Mouse (Mus musculus) adrenal gland, adult (tissue): ENCODE results near the gene Zpld1.

ENCODE experiments used
- DNase-seq, 2 experiments: peaks; one replicate each; pipeline ENCODE4 v3.0.0; 2022 to 2023; ENCODE audit warnings: low spot score in 1 of 2; ENCODE audit not compliant: inconsistent age in 2 of 2

Zpld1 gene

DNA sequence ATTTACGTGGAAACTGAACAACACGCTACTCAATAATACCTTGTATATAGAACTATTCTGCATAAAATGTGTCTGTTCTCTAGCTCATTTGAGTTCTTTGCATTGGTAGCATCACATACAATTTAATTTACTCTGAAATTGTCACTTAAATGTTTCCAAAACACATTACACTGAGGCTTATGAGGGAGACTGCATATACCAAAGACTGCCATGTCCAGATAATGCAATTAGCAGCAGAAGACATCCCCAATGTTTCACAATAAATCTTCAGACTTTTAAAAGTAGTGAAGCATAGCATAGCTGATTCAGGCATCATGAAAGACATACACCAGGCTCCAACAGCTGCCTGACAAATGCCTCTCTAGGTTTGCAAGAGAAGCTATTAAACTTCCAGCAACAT, at the start of gene Zpld1:
Gene Zpld1, minus strand, starts transcription at position 101 of the 400 bp plus-strand sequence.
- no peak for DNase-seq

DNA sequence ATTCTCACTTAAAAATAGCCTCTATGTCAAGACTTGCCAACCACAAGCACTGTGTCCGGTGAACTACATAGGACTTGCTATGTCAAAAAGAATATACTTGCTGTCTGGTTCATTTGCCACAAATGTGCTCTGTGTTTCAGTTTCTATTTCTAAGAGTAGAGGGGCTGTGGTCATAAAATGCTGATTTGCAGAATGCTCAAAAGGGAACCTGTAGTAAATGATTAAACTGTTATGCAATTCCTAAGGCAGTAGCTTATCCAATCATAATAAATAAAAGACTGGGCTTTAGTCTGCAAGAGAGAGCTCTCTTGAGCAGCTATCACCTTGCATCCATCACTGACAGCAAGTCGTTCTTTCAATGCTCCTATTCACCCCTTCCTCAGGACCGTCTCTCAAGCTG, 47.9 kb upstream of the Zpld1 start:
- DNase-seq, result no peak

DNA sequence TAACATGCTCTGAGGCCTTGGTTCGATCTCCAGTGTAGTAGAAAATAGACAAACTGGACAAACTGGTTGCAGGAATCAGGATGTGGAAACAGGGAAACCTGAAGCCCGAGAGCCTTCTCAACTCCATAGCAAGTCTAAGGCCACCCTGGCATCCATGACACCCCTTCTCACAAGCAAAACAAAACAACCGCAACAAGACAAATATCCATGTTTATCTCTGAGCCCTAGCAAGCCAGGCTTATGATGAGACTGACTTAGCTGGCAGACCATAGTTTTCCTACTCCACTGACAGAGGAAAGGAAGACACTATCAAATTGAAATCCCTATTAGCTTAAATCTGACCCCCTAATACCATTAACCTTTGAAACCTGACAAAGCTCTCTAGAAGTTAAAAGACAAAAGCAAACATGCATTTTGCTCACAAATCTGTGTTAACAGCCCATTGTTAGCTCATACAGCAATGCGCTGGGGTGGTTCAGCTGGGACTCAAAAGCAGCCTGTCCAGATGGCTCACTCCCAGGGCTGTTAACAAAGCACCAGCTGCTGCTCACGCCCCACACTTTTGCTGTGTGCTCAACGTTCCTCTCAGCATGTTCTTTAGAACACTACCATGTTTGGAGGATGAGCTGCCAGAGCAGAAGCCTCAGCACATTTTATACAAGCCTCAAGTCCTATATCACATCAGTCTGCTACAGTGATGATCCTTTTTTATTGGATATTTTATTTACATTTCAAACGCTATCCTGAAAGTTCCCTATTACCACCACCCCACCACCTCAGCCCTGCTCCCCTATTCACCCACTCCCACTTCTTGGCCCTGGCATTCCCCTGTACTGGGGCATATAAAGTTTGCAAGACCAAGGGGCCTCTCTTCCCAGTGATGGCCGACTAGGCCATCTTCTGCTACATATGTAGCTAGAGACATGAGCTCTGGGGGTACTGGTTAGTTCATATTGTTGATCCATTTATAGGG, 24.0 kb upstream of the Zpld1 start:
- no peak for DNase-seq

DNA sequence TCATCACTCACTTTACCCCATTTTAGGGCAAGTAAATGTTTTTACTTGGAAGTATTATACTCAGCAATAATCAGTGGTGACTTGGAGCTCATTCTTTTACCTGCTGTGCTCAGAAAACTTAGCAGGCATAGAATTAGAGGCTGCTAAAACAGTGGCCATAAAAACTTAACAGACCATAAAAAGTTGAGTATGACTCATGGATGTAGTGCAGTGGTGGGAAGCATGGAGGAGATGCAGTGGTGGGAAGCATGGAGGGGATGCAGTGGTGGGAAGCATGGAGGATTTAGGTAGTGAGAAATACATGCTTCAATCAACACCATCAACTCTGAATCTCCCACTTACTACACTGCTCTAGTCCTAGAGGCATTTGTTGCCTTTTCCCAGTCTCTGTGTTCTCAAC, 19.2 kb upstream of the Zpld1 start:
- no peak for DNase-seq

GRCm38 (mm10) chr16:55312106-55312505, 14.3 kb upstream of the Zpld1 start:
- no peak for DNase-seq

GRCm38 (mm10) chr16:55282696-55283095, 15.1 kb downstream of the Zpld1 start:
- DNase-seq, result no peak

GRCm38 (mm10) chr16:55277447-55277846, 20.3 kb downstream of the Zpld1 start:
- DNase-seq, result no peak

DNA sequence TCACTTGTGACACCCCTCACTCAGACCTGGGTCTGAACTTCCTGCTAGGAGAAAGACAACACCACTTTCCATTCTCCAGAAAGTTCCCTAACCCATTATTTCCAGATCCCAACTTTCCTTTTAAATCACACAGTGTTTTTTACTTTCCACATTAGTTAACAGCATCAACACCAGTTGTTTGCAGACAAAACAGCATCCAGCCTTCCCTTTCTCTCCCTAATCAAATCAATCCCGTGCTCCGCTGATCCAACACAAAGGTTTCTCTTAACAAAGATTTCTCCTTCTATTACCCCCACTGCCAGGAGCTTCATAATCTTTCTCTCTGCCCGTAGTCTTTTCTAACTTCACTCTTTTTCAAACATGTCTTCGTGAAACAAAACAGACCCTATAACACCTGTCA, 32.5 kb downstream of the Zpld1 start:
- DNase-seq, result no peak

- no peak for DNase-seq
These were observed 36.8 kb downstream of the Zpld1 start for GRCm38 (mm10) chr16:55260862-55261574.

DNA sequence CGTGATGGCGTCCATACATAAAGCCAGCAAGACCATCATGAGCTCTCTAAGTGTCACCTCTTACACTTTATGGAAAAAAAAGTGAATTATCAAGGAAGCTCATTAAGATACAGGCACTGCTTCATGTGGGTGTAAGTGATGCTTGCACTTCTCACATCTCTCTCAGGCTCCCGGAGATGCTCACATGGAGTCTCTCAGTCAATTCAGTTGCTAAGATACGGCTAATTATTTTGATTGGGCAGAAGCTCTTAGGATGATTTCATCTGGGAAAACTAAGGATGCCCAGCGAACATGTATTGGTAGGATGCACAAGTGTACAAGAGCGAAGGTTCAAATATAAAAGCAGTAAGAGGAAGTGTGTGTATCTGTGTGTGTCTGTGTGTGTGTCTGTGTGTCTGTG, 38.1 kb downstream of the Zpld1 start:
- no peak for DNase-seq

GRCm38 (mm10) chr16:55240996-55241395, 56.8 kb downstream of the Zpld1 start:
- no peak for DNase-seq

GRCm38 (mm10) chr16:55228995-55229622, 68.7 kb downstream of the Zpld1 start:
- no peak for DNase-seq

DNA sequence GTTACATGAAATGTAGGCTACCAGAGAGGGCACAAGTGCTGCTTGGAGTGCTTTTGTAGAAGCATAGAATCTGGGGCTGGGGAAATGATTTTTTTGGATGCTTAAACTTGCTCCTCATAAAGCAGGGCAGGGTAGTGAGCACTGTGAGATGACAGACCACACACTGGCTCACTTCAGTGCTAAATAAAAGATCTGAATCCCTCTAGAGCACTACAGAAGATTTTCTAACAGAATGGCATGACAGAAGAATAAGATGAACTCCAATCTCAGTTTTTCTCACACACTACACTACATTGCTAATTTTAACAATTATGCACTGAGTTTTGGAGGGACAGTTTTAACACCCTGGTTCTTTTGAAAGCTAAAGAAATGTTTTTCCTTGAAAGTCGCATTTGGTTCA, 93.8 kb downstream of the Zpld1 start:
- no peak for DNase-seq

- DNase-seq, result no peak
These were observed 107.4 kb downstream of the Zpld1 start for GRCm38 (mm10) chr16:55190397-55190796.

- DNase-seq, result no peak
These were observed 112.4 kb downstream of the Zpld1 start for GRCm38 (mm10) chr16:55185370-55185769.
